Mouse (Mus musculus): ENCODE measurements at regions not wholly inside any gene's neighbourhood (a gene's known extent, or its start where the extent isn't known, plus 50 kb on each side); places are given as distances from the start of the nearest gene placed in this dataset.

GRCm38 (mm10) chr3:130978986-130979642 lies 131.2 kb upstream of the Lef1 start:
- TF ChIP-seq MYOD1 (IDR thresholded peaks at IDR 0.05; ENCODE audit: control insufficient read depth in 1 of 3, insufficient read length in 2 of 3, low read depth in 2 of 3) (no peak), POLR2A (IDR thresholded peaks at IDR 0.05; ENCODE audit: insufficient read length, low read depth) (no peak), TCF12 (IDR thresholded peaks at IDR 0.05; ENCODE audit: insufficient read depth, poor library complexity, severe bottlenecking) (no peak), CEBPB (IDR thresholded peaks at IDR 0.05; ENCODE audit: insufficient read depth, poor library complexity, severe bottlenecking) (no peak), REST (IDR thresholded peaks at IDR 0.05; ENCODE audit: insufficient read depth, insufficient read length) (no peak), MAX (IDR thresholded peaks at IDR 0.05; ENCODE audit: low read depth) (no peak), POLR2AphosphoS2 (IDR thresholded peaks at IDR 0.05; ENCODE audit: insufficient read length, low read depth) (no peak), USF1 (IDR thresholded peaks at IDR 0.05; ENCODE audit: low read depth) (no peak), SRF (IDR thresholded peaks at IDR 0.05; ENCODE audit: control insufficient read depth, insufficient read length, low read depth) (no peak), E2F4 (IDR thresholded peaks at IDR 0.05; ENCODE audit: insufficient read depth) (no peak), MYOG (IDR thresholded peaks at IDR 0.05; ENCODE audit: control insufficient read depth in 1 of 3, insufficient read depth in 1 of 3, insufficient read length in 2 of 3, low read depth in 2 of 3) (no peak), TCF3 (IDR thresholded peaks at IDR 0.05; ENCODE audit: insufficient read length, low read depth) (no peak)

Measured in myocyte (in vitro differentiated cells).